Mouse (Mus musculus) CH12.LX (cell line): Measurements from ENCODE around the gene Immt. TPM values are rescaled to one million over a fixed set of nuclear protein-coding genes. Genes with fewer than 3 reads are reported as not detected.
A peak's percentile ranks its signal among the peaks of the same experiment; 100 is the strongest.

Experiments used
- DNase-seq: peaks from one replicate; pipeline ENCODE4 v3.0.0-alpha.2; 2013; ENCODE audit errors: extremely low read depth
- H3K27ac ChIP-seq: 2 replicates; pipeline ENCODE4 v1.5.1; 2012; ENCODE audit warnings: low read depth, mild to moderate bottlenecking, control low read depth, moderate library complexity; ENCODE audit not compliant: insufficient read depth
- H3K27me3 ChIP-seq: replicated peaks from 2 replicates; pipeline ENCODE3; 2012; ENCODE audit warnings: inconsistent platforms
- H3K36me3 ChIP-seq, 2 experiments: replicated peaks in 1 of 2; 2 replicates each; pipeline versions ENCODE3 to v1.6.1; 2012; ENCODE audit warnings: inconsistent platforms in 1 of 2, low read length in 1 of 2, mild to moderate bottlenecking in 1 of 2, mixed read lengths in 1 of 2, moderate library complexity in 1 of 2; ENCODE audit not compliant: control insufficient read depth in 1 of 2, insufficient read depth in 1 of 2
- H3K4me1 ChIP-seq, 2 experiments: 2 replicates each; pipeline ENCODE4 v1.6.1; 2012; ENCODE audit warnings: inconsistent platforms in 1 of 2, moderate library complexity in 1 of 2; ENCODE audit not compliant: insufficient read depth in 2 of 2, control insufficient read depth in 1 of 2
- H3K4me2 ChIP-seq: 2 replicates; pipeline ENCODE4 v1.6.1; 2012; ENCODE audit warnings: low read depth, mild to moderate bottlenecking, control low read depth; ENCODE audit not compliant: poor library complexity, insufficient read depth, severe bottlenecking
- H3K4me3 ChIP-seq, 3 experiments: fragments of 150-350 bp in 1 of 3; sonication (generic) in 1 of 3; replicated peaks in 1 of 3; 2 replicates each; pipeline versions ENCODE3 to v1.5.1; 2011 to 2012; ENCODE audit warnings: low read depth in 2 of 3, low read length in 2 of 3, mild to moderate bottlenecking in 2 of 3, moderate library complexity in 2 of 3, control low read depth in 1 of 3, improper control_type of control experiment in 1 of 3, inconsistent platforms in 1 of 3, mixed read lengths in 1 of 3; ENCODE audit not compliant: poor library complexity in 1 of 3
- H3K79me2 ChIP-seq: replicated peaks from 2 replicates; pipeline ENCODE4 v1.6.1; 2012; ENCODE audit warnings: mild to moderate bottlenecking, moderate library complexity; ENCODE audit not compliant: control insufficient read depth, poor library complexity, insufficient read depth, severe bottlenecking; ENCODE audit errors: extremely low read depth
- H3K9ac ChIP-seq: 2 replicates; pipeline ENCODE4 v1.6.1; 2012; ENCODE audit warnings: low read depth, mild to moderate bottlenecking, control low read depth, moderate library complexity; ENCODE audit not compliant: insufficient read depth
- H3K9me3 ChIP-seq: replicated peaks from 2 replicates; pipeline ENCODE3; 2012; ENCODE audit warnings: low read length, inconsistent platforms, mixed read lengths
- CHD1 ChIP-seq: IDR thresholded peaks from 2 replicates; pipeline ENCODE4 v1.6.1; 2012; ENCODE audit warnings: low read depth, low read length, improper control_type of control experiment, inconsistent platforms
- CTCF ChIP-seq, 2 experiments: IDR thresholded peaks in 1 of 2; conservative IDR thresholded peaks in 1 of 2; 2 replicates each; pipeline ENCODE4 v1.5.1; 2011 to 2012; ENCODE audit warnings: low read depth in 2 of 2, low read length in 2 of 2, improper control_type of control experiment in 1 of 2, inconsistent platforms in 1 of 2, mild to moderate bottlenecking in 1 of 2, moderate library complexity in 1 of 2
- ETS1 ChIP-seq: conservative IDR thresholded peaks from 2 replicates; pipeline ENCODE4 v1.6.1; 2012; ENCODE audit warnings: low read depth, mild to moderate bottlenecking, inconsistent platforms, low read length, improper control_type of control experiment, moderate library complexity
- GABPA ChIP-seq: IDR thresholded peaks from 2 replicates; pipeline ENCODE4 v1.6.1; 2012; ENCODE audit warnings: low read depth, low read length, improper control_type of control experiment, inconsistent platforms; ENCODE audit not compliant: insufficient replicate concordance
- IRF4 ChIP-seq: IDR thresholded peaks from 2 replicates; pipeline ENCODE4 v1.6.1; 2014; ENCODE audit warnings: low read depth, mild to moderate bottlenecking, inconsistent platforms, low read length, improper control_type of control experiment
- JUN ChIP-seq: IDR thresholded peaks from 2 replicates; pipeline ENCODE4 v1.6.1; 2011; ENCODE audit warnings: low read depth, mild to moderate bottlenecking, low read length, improper control_type of control experiment, moderate library complexity; ENCODE audit not compliant: insufficient read depth
- KAT2A ChIP-seq: IDR thresholded peaks from 2 replicates; pipeline ENCODE4 v1.6.1; 2012; ENCODE audit warnings: low read length, improper control_type of control experiment, inconsistent platforms; ENCODE audit not compliant: insufficient replicate concordance
- MAFK ChIP-seq: IDR thresholded peaks from 2 replicates; pipeline ENCODE4 v1.6.1; 2011; ENCODE audit warnings: low read length, improper control_type of control experiment; ENCODE audit not compliant: insufficient replicate concordance
- MAX ChIP-seq: IDR thresholded peaks from 2 replicates; pipeline ENCODE4 v1.6.1; 2011; ENCODE audit warnings: low read length, improper control_type of control experiment
- MYC ChIP-seq: IDR thresholded peaks from 2 replicates; pipeline ENCODE4 v1.6.1; 2011; ENCODE audit warnings: low read depth, mild to moderate bottlenecking, improper control_type of control experiment, low read length
- NELFE ChIP-seq: IDR thresholded peaks from 2 replicates; pipeline ENCODE4 v1.6.1; 2011; ENCODE audit warnings: low read depth, low read length, improper control_type of control experiment
- NRF1 ChIP-seq: IDR thresholded peaks from 2 replicates; pipeline ENCODE4 v1.6.1; 2014; ENCODE audit warnings: low read depth, mild to moderate bottlenecking, inconsistent platforms, low read length, improper control_type of control experiment, moderate library complexity
- POLR2A ChIP-seq: IDR thresholded peaks from 2 replicates; pipeline ENCODE4 v1.6.1; 2011; ENCODE audit warnings: low read depth, mild to moderate bottlenecking, improper control_type of control experiment, low read length
- SIN3A ChIP-seq: IDR thresholded peaks from 2 replicates; pipeline ENCODE4 v1.6.1; 2012; ENCODE audit warnings: low read length, improper control_type of control experiment, inconsistent platforms
- SMC3 ChIP-seq: IDR thresholded peaks from 2 replicates; pipeline ENCODE4 v1.6.1; 2011; ENCODE audit warnings: low read depth, low read length, improper control_type of control experiment
- UBTF ChIP-seq: IDR thresholded peaks from 2 replicates; pipeline ENCODE4 v1.6.1; 2012; ENCODE audit warnings: low read depth, mild to moderate bottlenecking, inconsistent platforms, low read length, improper control_type of control experiment, moderate library complexity
- dilution Hi-C: fragments of 300-500 bp; cut with MboI; formaldehyde crosslinking; loops from 2 replicates; pipeline ENCODE4 v1.14.3; 2020; ENCODE audit warnings: low sequenced_read_pairs; ENCODE audit not compliant: extremely low pct_unique_long_range_greater_than_20kb, extremely low pct_ligation_motif_present
- in situ Hi-C: fragments of 300-500 bp; cut with MboI; formaldehyde crosslinking; loops from 3 replicates; pipeline ENCODE4 v1.14.3; 2019; ENCODE audit warnings: low sequenced_read_pairs, low pct_ligation_motif_present, low pct_unique_long_range_greater_than_20kb, mixed read lengths
- polyA plus RNA-seq: library from polyadenylated mRNA; unstranded; fragments of >175 nt; gene quantifications from 2 replicates; pipeline ENCODE4 v1.2.1, GENCODE M21; 2012; ENCODE audit warnings: low read depth; ENCODE audit not compliant: insufficient read length
- total RNA-seq, 2 experiments: library from RNA; depleted of rRNA; stranded (reverse); fragments of 300-350 nt in 1 of 2; fragments of >200 nt in 1 of 2; gene quantifications; 2 replicates each; pipeline ENCODE4 v1.2.3; 2012 to 2014

The Immt gene
- total and polyA plus RNA-seq, 3 experiments = 97.5 to 161 (median 156) TPM

DNA sequence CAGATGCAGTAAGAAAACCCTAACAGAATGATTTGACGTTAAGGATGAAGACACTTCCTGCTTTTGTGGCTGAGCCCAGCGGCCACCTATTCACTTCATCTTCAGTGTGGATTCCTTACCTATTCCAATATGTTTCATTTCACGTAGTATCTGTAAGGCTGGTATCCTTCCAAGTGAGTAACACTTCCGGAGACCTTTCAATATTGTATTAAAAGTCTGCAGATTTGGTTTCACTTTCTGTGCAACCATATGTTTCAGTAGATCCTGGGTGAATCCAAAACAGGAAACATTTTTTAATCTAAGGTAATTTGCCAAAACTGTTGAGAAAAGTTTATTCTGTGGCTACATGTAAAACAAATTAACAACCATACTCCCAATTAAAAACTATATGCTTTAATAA lies 62.1 kb downstream of the Immt start:
- in situ Hi-C loops = loop anchor here (10.0 kb wide), 1 partner anchor 298 kb away; no protein-coding TSS in a partner anchor
- H3K9ac ChIP-seq = no peak overlapping the region
- no peak overlapping the region for H3K4me3 ChIP-seq
- dilution Hi-C loops = no loop called here
- no peaks in the 10 kb centered on the region for H3K27me3 ChIP-seq
- H3K4me2 ChIP-seq = no peak overlapping the region
- H3K4me1 ChIP-seq = no peaks in the 10 kb centered on the region
- peaks cover 2% of the 10 kb centered on the region; the same call in 1 of the 2 replicates for H3K79me2 ChIP-seq
- DNase-seq = no peak
- H3K9me3 ChIP-seq = no peaks in the 10 kb centered on the region
- H3K36me3 ChIP-seq = peaks cover 63 to 98% of the 10 kb centered on the region in 2 experiments
- no peak overlapping the region for H3K27ac ChIP-seq
- TF ChIP-seq UBTF = no peak
- TF ChIP-seq NRF1 = no peak
- TF ChIP-seq CHD1 = no peak
- TF ChIP-seq NELFE = no peak
- TF ChIP-seq IRF4 = no peak
- TF ChIP-seq MAX = no peak
- TF ChIP-seq SMC3 = no peak
- TF ChIP-seq CTCF (conservative IDR thresholded peaks at IDR 0.05 in 1 of 2, IDR thresholded peaks at IDR 0.05 in 1 of 2; ENCODE audit: low read depth in 2 of 2, low read length in 2 of 2) = no peak
- TF ChIP-seq KAT2A = no peak
- TF ChIP-seq ETS1 = no peak
- no peak for TF ChIP-seq JUN
- no peak for TF ChIP-seq MAFK
- no peak for TF ChIP-seq MYC
- TF ChIP-seq SIN3A = no peak
- TF ChIP-seq, all 38 proteins: peak for 0

DNA sequence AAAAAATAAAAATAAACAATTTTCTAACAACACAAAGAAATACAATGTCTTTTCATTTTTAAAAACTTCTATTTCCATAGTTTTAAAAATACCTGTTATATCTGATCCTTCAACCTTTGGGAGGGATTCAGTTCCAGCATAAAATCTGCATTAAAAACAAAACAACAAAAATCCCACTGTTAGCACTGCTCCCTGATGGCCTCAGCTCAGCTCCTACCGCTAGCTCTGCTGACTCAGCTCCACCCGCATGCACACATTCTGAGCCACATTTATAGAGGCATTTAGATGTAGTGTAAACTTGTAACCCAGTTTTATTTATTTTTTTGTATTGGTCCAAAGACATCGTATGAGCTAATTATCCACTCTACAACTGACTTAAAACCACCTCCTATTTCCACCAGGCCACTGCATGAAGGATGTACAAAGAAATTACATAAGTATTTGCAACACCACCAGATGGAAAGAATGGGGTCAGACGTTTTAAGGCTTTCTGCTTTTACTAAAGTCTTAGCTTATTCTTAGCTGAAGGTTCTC lies 76.6 kb downstream of the Immt start:
- Histone ChIP-seq H3K36me3 (peaks cover 22 to 60% of the 10 kb centered on the region in 2 experiments), H3K27ac (no peak overlapping the region), H3K4me3 (peak overlapping the region; percentile 63 to 91 (median 65)), H3K4me2 (peak overlapping the region; percentile 65), H3K9me3 (no peaks in the 10 kb centered on the region), H3K9ac (peak overlapping the region; percentile 84), H3K79me2 (peaks cover 77% of the 10 kb centered on the region), H3K27me3 (no peaks in the 10 kb centered on the region), H3K4me1 (peaks cover 12 to 45% of the 10 kb centered on the region in 2 experiments)
- in situ Hi-C loops (no loop called here), dilution Hi-C loops (no loop called here)
- TF ChIP-seq POLR2A (no peak), GABPA (no peak), MAFK (peak; percentile 93)
- DNase-seq = peak; percentile 43
